Mouse (Mus musculus) stomach, embryonic 14.5 days (tissue): ENCODE measurements around the gene Rfc2. TPM values are rescaled to one million over a fixed set of nuclear protein-coding genes. Genes with fewer than 3 reads are reported as not detected.

ENCODE experiments used
- ATAC-seq: fragments of 200-750 bp; cut with Nextera tagmentation; 2 replicates; pipeline ENCODE4 v1.8.0; 2017; ENCODE audit warnings: low read depth, moderate TSS enrichment; ENCODE audit not compliant: insufficient number of reproducible peaks, insufficient read depth, low FRiP score
- H3K27ac ChIP-seq: fragments of 300-500 bp; sonication (generic); 2 replicates; pipeline ENCODE4 v1.5.1; 2014; ENCODE audit warnings: mild to moderate bottlenecking, low read length, moderate library complexity, mixed read lengths
- H3K27me3 ChIP-seq: fragments of 300-500 bp; sonication (generic); 2 replicates; pipeline ENCODE4 v1.6.1; 2014; ENCODE audit warnings: low read length, control low read depth, mixed read lengths; ENCODE audit not compliant: control insufficient read depth, insufficient read depth
- H3K36me3 ChIP-seq: fragments of 300-500 bp; sonication (generic); 2 replicates; pipeline ENCODE4 v1.6.1; 2014; ENCODE audit warnings: mild to moderate bottlenecking, control low read depth, low read length, moderate library complexity, mixed read lengths; ENCODE audit not compliant: control insufficient read depth, insufficient read depth
- H3K4me1 ChIP-seq: fragments of 300-500 bp; sonication (generic); 2 replicates; pipeline ENCODE4 v1.6.1; 2014; ENCODE audit warnings: low read length, control low read depth, mixed read lengths; ENCODE audit not compliant: control insufficient read depth, insufficient read depth
- H3K4me2 ChIP-seq: fragments of 300-500 bp; sonication (generic); replicated peaks from 2 replicates; pipeline ENCODE4 v1.6.1; 2014; ENCODE audit warnings: low read depth, low read length, control low read depth
- H3K4me3 ChIP-seq: fragments of 300-500 bp; sonication (generic); 2 replicates; pipeline ENCODE4 v1.5.1; 2014; ENCODE audit warnings: low read depth, low read length, control low read depth
- H3K9ac ChIP-seq: fragments of 300-500 bp; sonication (generic); replicated peaks from 2 replicates; pipeline ENCODE4 v1.6.1; 2014; ENCODE audit warnings: low read depth, mild to moderate bottlenecking, control low read depth, low read length, moderate library complexity, mixed read lengths
- H3K9me3 ChIP-seq: fragments of 300-500 bp; sonication (generic); 2 replicates; pipeline ENCODE4 v1.6.1; 2016; ENCODE audit warnings: low read depth, low read length, control low read depth; ENCODE audit not compliant: control insufficient read depth
- WGBS: fragments of 180-500 bp; shearing (Covaris S2); extraction: QIAGEN DNeasy Blood & Tissue Kit; methylation state at CpG from one replicate; pipeline ENCODE4 v1.1.7; 2014; 5-methylcytosine and 5-hydroxymethylcytosine counted together
- polyA plus RNA-seq: library from polyadenylated mRNA; unstranded; fragments of >200 nt; fragmentation: Nextera tagmentation; extraction: Ambion mirVana; gene quantifications from 2 replicates; pipeline ENCODE4 v1.2.1, GENCODE M21; 2014

Gene Rfc2
- polyA plus RNA-seq, 1 experiment from 2014 or later, result 285 TPM

- Histone ChIP-seq H3K4me1 (peaks cover 5% of the 10 kb centered on the region; the same call in 1 of the 2 replicates), H3K9me3 (no peaks in the 10 kb centered on the region), H3K9ac (peak overlapping the region; percentile 4; the same call in 1 of the 2 replicates), H3K27me3 (no peaks in the 10 kb centered on the region), H3K27ac (peak overlapping the region; percentile 72), H3K36me3 (no peaks in the 10 kb centered on the region), H3K4me3 (peak overlapping the region; percentile 50), H3K4me2 (peak overlapping the region; percentile 83)
- WGBS, result under 1% methylated on average over 23 of the region's 23 CpGs
- peak; percentile 64; the same call in 1 of the 2 replicates for ATAC-seq
Measured at GRCm38 (mm10) chr5:134571730-134572507, 9.2 kb upstream of the Rfc2 start.

- Histone ChIP-seq H3K36me3 (no peaks in the 10 kb centered on the region), H3K27ac (peak overlapping the region; percentile 72), H3K4me3 (peak overlapping the region; percentile 50), H3K4me2 (peak overlapping the region; percentile 83), H3K9ac (peak overlapping the region; percentile 4; the same call in 1 of the 2 replicates), H3K4me1 (peaks cover 5% of the 10 kb centered on the region; the same call in 1 of the 2 replicates), H3K9me3 (no peaks in the 10 kb centered on the region), H3K27me3 (no peaks in the 10 kb centered on the region)
- 35% methylated on average over 10 of the region's 10 CpGs for WGBS
- ATAC-seq, result no peak
Measured at GRCm38 (mm10) chr5:134572508-134573214, 8.5 kb upstream of the Rfc2 start.

- no peak overlapping the region for H3K4me2 ChIP-seq
- no peak overlapping the region for H3K9ac ChIP-seq
- peaks cover 5% of the 10 kb centered on the region; the same call in 1 of the 2 replicates for H3K4me1 ChIP-seq
- no peaks in the 10 kb centered on the region for H3K9me3 ChIP-seq
- no peaks in the 10 kb centered on the region for H3K27me3 ChIP-seq
- no peak overlapping the region for H3K4me3 ChIP-seq
- 95% methylated on average over 5 of the region's 5 CpGs for WGBS
- no peak for ATAC-seq
- H3K27ac ChIP-seq, result no peak overlapping the region
- no peaks in the 10 kb centered on the region for H3K36me3 ChIP-seq
Measured at GRCm38 (mm10) chr5:134575833-134576232, 5.3 kb upstream of the Rfc2 start.

- Histone ChIP-seq H3K4me2 (no peak overlapping the region), H3K9ac (no peak overlapping the region), H3K4me3 (no peak overlapping the region), H3K4me1 (peaks cover 5% of the 10 kb centered on the region; the same call in 1 of the 2 replicates), H3K36me3 (no peaks in the 10 kb centered on the region), H3K9me3 (no peaks in the 10 kb centered on the region), H3K27me3 (no peaks in the 10 kb centered on the region), H3K27ac (no peak overlapping the region)
- no peak for ATAC-seq
- 63% methylated on average over 14 of the region's 14 CpGs for WGBS
Measured at GRCm38 (mm10) chr5:134576517-134577220, 4.5 kb upstream of the Rfc2 start.

GRCm38 (mm10) chr5:134577534-134577933 lies 3.6 kb upstream of the Rfc2 start:
- H3K36me3 ChIP-seq, result no peaks in the 10 kb centered on the region
- H3K9me3 ChIP-seq, result no peaks in the 10 kb centered on the region
- H3K4me1 ChIP-seq, result peaks cover 2% of the 10 kb centered on the region; the same call in 1 of the 2 replicates
- WGBS, result 75% methylated on average over 7 of the region's 7 CpGs
- no peaks in the 10 kb centered on the region for H3K27me3 ChIP-seq
- H3K4me3 ChIP-seq, result no peak overlapping the region
- no peak overlapping the region for H3K9ac ChIP-seq
- no peak overlapping the region for H3K27ac ChIP-seq
- no peak overlapping the region for H3K4me2 ChIP-seq
- ATAC-seq, result no peak

- Histone ChIP-seq H3K9me3 (no peaks in the 10 kb centered on the region), H3K4me3 (no peak overlapping the region), H3K9ac (no peak overlapping the region), H3K27me3 (no peaks in the 10 kb centered on the region), H3K36me3 (no peaks in the 10 kb centered on the region), H3K4me2 (no peak overlapping the region), H3K4me1 (peaks cover 7% of the 10 kb centered on the region; the same call in 1 of the 2 replicates), H3K27ac (no peak overlapping the region)
- ATAC-seq, result no peak
- 66% methylated on average over 3 of the region's 3 CpGs for WGBS
Measured at GRCm38 (mm10) chr5:134579135-134579534, 2.0 kb upstream of the Rfc2 start.

- peak overlapping the region; percentile 73 for H3K9ac ChIP-seq
- 8% methylated on average over 27 of the region's 30 CpGs for WGBS
- no peaks in the 10 kb centered on the region for H3K9me3 ChIP-seq
- no peak overlapping the region for H3K27ac ChIP-seq
- H3K27me3 ChIP-seq, result no peaks in the 10 kb centered on the region
- peaks cover 7% of the 10 kb centered on the region; the same call in 1 of the 2 replicates for H3K4me1 ChIP-seq
- peak overlapping the region; percentile 69 for H3K4me3 ChIP-seq
- peak overlapping the region; percentile 87 for H3K4me2 ChIP-seq
- H3K36me3 ChIP-seq, result peaks cover 2% of the 10 kb centered on the region
- peak; percentile 95 for ATAC-seq
Measured at GRCm38 (mm10) chr5:134582221-134582907, 1.2 kb downstream of the Rfc2 start.
